Mouse (Mus musculus) lung, postnatal 0 days (tissue): ENCODE measurements around the gene Ywhah.

Experiments
- CTCF ChIP-seq: IDR thresholded peaks from 2 replicates; pipeline ENCODE4 v1.5.1; 2016; ENCODE audit warnings: antibody characterized with exemption, mild to moderate bottlenecking
- EP300 ChIP-seq: IDR thresholded peaks from 2 replicates; pipeline ENCODE4 v1.6.1; 2016; ENCODE audit warnings: antibody characterized with exemption, mild to moderate bottlenecking, control low read depth

DNA sequence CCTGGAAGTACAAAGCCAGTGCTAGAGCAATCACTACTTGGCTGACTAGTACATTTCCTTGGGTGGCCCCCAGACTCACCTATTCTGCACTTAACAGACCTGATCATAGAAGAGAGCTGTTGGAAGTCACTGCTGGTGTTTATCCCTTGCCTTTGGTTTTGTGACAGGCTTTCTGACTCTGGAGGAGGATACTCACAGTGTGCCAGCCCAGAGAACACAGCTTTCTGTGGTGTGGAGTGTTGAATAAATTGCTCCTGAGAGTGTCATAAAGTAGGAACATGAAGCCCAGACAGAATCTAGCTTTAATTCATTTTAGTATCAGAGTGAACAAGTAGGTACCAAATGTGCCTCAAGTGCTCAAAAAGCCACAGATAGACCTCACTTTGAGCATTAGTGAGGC is 41.4 kb upstream of the Ywhah start:
- TF ChIP-seq CTCF (no peak), EP300 (no peak)
